In the genomic region with DNA sequence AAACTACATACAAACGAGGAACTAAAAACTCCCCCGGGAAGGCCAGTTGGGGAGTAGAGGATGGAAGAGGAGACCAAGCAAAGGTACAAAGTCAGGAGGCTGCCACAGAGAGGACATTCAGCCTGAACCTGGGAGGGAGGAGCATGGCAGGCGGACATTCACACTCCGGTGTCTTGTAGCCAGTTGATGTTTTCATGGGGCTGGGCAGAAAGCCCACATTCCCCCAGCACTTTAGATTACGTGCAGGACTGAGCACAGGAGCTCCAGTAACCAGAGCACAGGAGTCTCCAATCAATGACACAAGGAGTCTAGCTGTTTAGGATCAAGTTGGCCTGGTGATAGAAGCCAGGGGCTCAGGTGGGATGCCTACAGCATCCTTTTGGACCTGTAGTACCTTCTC, we compare ENCODE assay signal across 28 mouse cellular contexts.
DNase-seq lines count a peak whose midpoint lies in the region; ATAC-seq and TF ChIP-seq lines count a peak whose summit lies in the region.
"Had no signal": no experiment of that assay in that cellular context is flagged by ENCODE, and none has a peak within 500 bp of the region (broad histone marks: within the 10 kb centered on the region; RNA-seq: fewer than 3 reads in every experiment).

No protein-coding gene starts in this region.

- ATAC-seq in heart, embryonic 14.5 days (ENCODE audit: insufficient number of reproducible peaks, insufficient read depth, low FRiP score, low read depth), result peak; percentile 46; the same call in 1 of the 2 replicates
- no peak for ATAC-seq in heart, embryonic 11.5 days (replicated peaks; ENCODE audit: insufficient number of reproducible peaks, low FRiP score, low TSS enrichment)
- peak; percentile 30; the same call in 1 of the 2 replicates for ATAC-seq in heart, postnatal 0 days (ENCODE audit: insufficient read depth, low read depth)
- ATAC-seq: forebrain, embryonic 13.5 days; forebrain, embryonic 16.5 days; hindbrain, embryonic 16.5 days; intestine, embryonic 15.5 days; Patski had no signal

- no peak overlapping the region; a peak in 1 of 4 replicates for H3K27ac ChIP-seq in heart, embryonic 14.5 days (replicated peaks in 1 of 2; ENCODE audit: control insufficient read depth in 1 of 2, insufficient read depth in 1 of 2, low read depth in 2 of 2, low read length in 2 of 2)
- H3K27ac ChIP-seq in heart, embryonic 11.5 days (ENCODE audit: low read depth, low read length), result no peak overlapping the region
- no peak overlapping the region for H3K27ac ChIP-seq in heart, postnatal 0 days (ENCODE audit: low read depth)
- peak overlapping the region; percentile 53 for H3K27ac ChIP-seq in left cerebral cortex, adult 2 months
- H3K27ac ChIP-seq: forebrain, embryonic 10.5 days; forebrain, embryonic 13.5 days; heart, embryonic 13.5 days; hindbrain, embryonic 10.5 days; hindbrain, embryonic 13.5 days; intestine, embryonic 15.5 days had no signal

- no peak overlapping the region for H3K4me3 ChIP-seq in heart, embryonic 14.5 days (ENCODE audit: control insufficient read depth in 1 of 2, insufficient read depth in 1 of 2, low read depth in 1 of 2, low read length in 2 of 2)
- no peak overlapping the region for H3K4me3 ChIP-seq in heart, embryonic 11.5 days (ENCODE audit: low read depth, low read length)
- H3K4me3 ChIP-seq in heart, postnatal 0 days (ENCODE audit: low read depth, low read length), result no peak overlapping the region
- no peak overlapping the region for H3K4me3 ChIP-seq in left cerebral cortex, adult 2 months
- H3K4me3 ChIP-seq: forebrain, embryonic 10.5 days; forebrain, embryonic 13.5 days; heart, embryonic 13.5 days; hindbrain, embryonic 10.5 days; hindbrain, embryonic 13.5 days; intestine, embryonic 15.5 days had no signal

- intact Hi-C loops in left cerebral cortex, adult 2 months (cut with DNase I), result loop anchor here (10.0 kb wide), 1 partner anchor 1113 kb away; the partner anchor contains the start of gene Arpp21
- intact Hi-C loops in left cerebral cortex, postnatal 4 days (cut with DNase I), result loop anchor here (10.0 kb wide), 1 partner anchor 173 kb away; no protein-coding TSS in a partner anchor

- WGBS in heart, embryonic 14.5 days, result 48% methylated on average over 5 of the region's 5 CpGs
- WGBS in heart, embryonic 11.5 days (ENCODE audit: insufficient replicate concordance), result 63% methylated on average over 5 of the region's 5 CpGs
- WGBS in heart, postnatal 0 days, result 38% methylated on average over 5 of the region's 5 CpGs

- H3K36me3 ChIP-seq in heart, embryonic 14.5 days (ENCODE audit: control insufficient read depth, insufficient read depth, low read length), result no peaks in the 10 kb centered on the region
- no peaks in the 10 kb centered on the region for H3K36me3 ChIP-seq in heart, embryonic 11.5 days (ENCODE audit: control insufficient read depth, insufficient read depth, low read length)
- H3K36me3 ChIP-seq in heart, postnatal 0 days (replicated peaks; ENCODE audit: control insufficient read depth, insufficient read depth, low read length), result no peaks in the 10 kb centered on the region
- H3K36me3 ChIP-seq: forebrain, embryonic 10.5 days; G1E; heart, embryonic 13.5 days; hindbrain, embryonic 10.5 days; hindbrain, embryonic 13.5 days; intestine, embryonic 15.5 days had no signal

- H3K4me1 ChIP-seq in heart, embryonic 14.5 days (ENCODE audit: control insufficient read depth in 2 of 2, insufficient read depth in 2 of 2, low read length in 2 of 2), result peaks cover 4% of the 10 kb centered on the region in 2 experiments; a peak in 2 of 4 replicates
- no peaks in the 10 kb centered on the region for H3K4me1 ChIP-seq in heart, embryonic 11.5 days (ENCODE audit: control insufficient read depth, insufficient read depth, low read length)
- H3K4me1 ChIP-seq in heart, postnatal 0 days (ENCODE audit: control insufficient read depth, insufficient read depth), result no peaks in the 10 kb centered on the region
- H3K4me1 ChIP-seq: hindbrain, embryonic 10.5 days; intestine, embryonic 15.5 days had no signal

- peak; percentile 23 for DNase-seq in heart, postnatal 0 days (ENCODE audit: low spot score)
- DNase-seq in heart, adult 9 months (ENCODE audit: low spot score in 2 of 2), result no peak
- no peak for DNase-seq in left cerebral cortex, adult 2 months (ENCODE audit: extremely low spot score in 1 of 2, low spot score in 2 of 2)
- no peak for DNase-seq in left cerebral cortex, postnatal 4 days
- DNase-seq in right cerebral cortex, postnatal 10 days (ENCODE audit: low spot score in 2 of 2), result peak; percentile 13 to 17
- no peak for DNase-seq in right cerebral cortex, postnatal 36 days (ENCODE audit: low spot score in 2 of 2)
- DNase-seq: adrenal gland, postnatal 10 days; adrenal gland, postnatal 36 days; B cell, adult 2 months; cerebellum, adult 18-20 months; cerebellum, adult 9-10 months; cerebellum, postnatal 14 days; gastrocnemius, postnatal 10 days; gastrocnemius, postnatal 36 days; kidney, adult 11 months had no signal

- TF ChIP-seq EP300 in heart, postnatal 0 days (IDR thresholded peaks at IDR 0.05; ENCODE audit: low read depth), result no peak

- H3K27me3 ChIP-seq in heart, embryonic 14.5 days (ENCODE audit: control insufficient read depth, insufficient read depth, low read length), result no peaks in the 10 kb centered on the region
- H3K27me3 ChIP-seq in heart, embryonic 11.5 days (ENCODE audit: control insufficient read depth, insufficient read depth, low read length), result no peaks in the 10 kb centered on the region
- no peaks in the 10 kb centered on the region for H3K27me3 ChIP-seq in heart, postnatal 0 days (ENCODE audit: control insufficient read depth, insufficient read depth, low read length)
- H3K27me3 ChIP-seq: CH12.LX; forebrain, embryonic 13.5 days; heart, embryonic 13.5 days; hindbrain, embryonic 13.5 days; intestine, embryonic 15.5 days; Patski had no signal

- no peak for TF ChIP-seq CTCF in heart, postnatal 0 days (IDR thresholded peaks at IDR 0.05; ENCODE audit: low read depth)
- no peak for TF ChIP-seq CTCF in left cerebral cortex, adult 2 months (IDR thresholded peaks at IDR 0.05)

- no peak overlapping the region for H3K9ac ChIP-seq in heart, embryonic 14.5 days (ENCODE audit: low read length)
- no peak overlapping the region for H3K9ac ChIP-seq in heart, embryonic 11.5 days (ENCODE audit: low read depth, low read length)
- H3K9ac ChIP-seq in heart, postnatal 0 days (replicated peaks; ENCODE audit: low read depth, low read length), result no peak overlapping the region
- H3K9ac ChIP-seq: forebrain, embryonic 13.5 days; heart, embryonic 13.5 days; hindbrain, embryonic 13.5 days; intestine, embryonic 15.5 days had no signal

- H3K4me2 ChIP-seq in heart, embryonic 14.5 days (ENCODE audit: low read length), result no peak overlapping the region
- no peak overlapping the region for H3K4me2 ChIP-seq in heart, embryonic 11.5 days
- H3K4me2 ChIP-seq in heart, postnatal 0 days (ENCODE audit: low read depth, low read length), result no peak overlapping the region
- H3K4me2 ChIP-seq: forebrain, embryonic 13.5 days; heart, embryonic 13.5 days; hindbrain, embryonic 13.5 days; intestine, embryonic 15.5 days had no signal

- H3K9me3 ChIP-seq in heart, embryonic 14.5 days (ENCODE audit: control insufficient read depth, low read length), result no peaks in the 10 kb centered on the region
- no peaks in the 10 kb centered on the region for H3K9me3 ChIP-seq in heart, embryonic 11.5 days (replicated peaks; ENCODE audit: control insufficient read depth, low read length)
- H3K9me3 ChIP-seq in heart, postnatal 0 days (replicated peaks; ENCODE audit: control insufficient read depth, low read length), result no peaks in the 10 kb centered on the region
- H3K9me3 ChIP-seq: forebrain, embryonic 10.5 days; forebrain, embryonic 13.5 days; heart, embryonic 13.5 days; hindbrain, embryonic 10.5 days; hindbrain, embryonic 13.5 days; intestine, embryonic 15.5 days had no signal

Comparison
In these comparisons a context has a peak if more than half of its experiments do, and no peak if none do; other contexts are left out.
1. DNase-seq: peak in heart, postnatal 0 days (single experiment) and right cerebral cortex, postnatal 10 days (2 of 2); none in heart, adult 9 months (0 of 2), left cerebral cortex, adult 2 months (0 of 2), left cerebral cortex, postnatal 4 days (single experiment) and right cerebral cortex, postnatal 36 days (0 of 2).